Mouse (Mus musculus) adipocyte (in vitro differentiated cells): ENCODE measurements around the gene Mad1l1.

Experiments
- DNase-seq: peaks from one replicate; pipeline ENCODE4 v3.0.0-alpha.2; 2016; ENCODE audit warnings: low spot score

Mad1l1 gene

DNA sequence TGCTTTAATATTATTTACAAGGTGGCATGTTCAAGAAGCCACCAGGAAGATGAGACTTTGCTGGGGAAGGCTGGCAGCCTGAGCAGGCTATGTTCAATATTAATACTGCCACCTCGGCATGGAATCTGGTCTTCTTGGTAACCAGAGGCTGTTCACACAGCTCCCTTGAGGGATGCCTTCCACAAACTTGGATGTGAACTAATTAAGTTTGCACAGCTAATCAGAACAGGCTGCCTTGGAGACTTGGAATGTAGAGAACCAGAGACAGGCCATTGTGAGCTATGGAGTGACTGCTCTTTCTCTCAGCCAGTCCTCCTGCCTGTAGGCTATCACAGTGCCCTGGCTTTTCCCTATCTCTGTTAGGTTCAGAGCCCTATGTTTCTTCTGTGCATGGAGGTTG, 278.4 kb downstream of the Mad1l1 start:
- DNase-seq = no peak

- no peak for DNase-seq
Observed at GRCm38 (mm10) chr5:140042002-140042611, 279.2 kb downstream of the Mad1l1 start.

DNA sequence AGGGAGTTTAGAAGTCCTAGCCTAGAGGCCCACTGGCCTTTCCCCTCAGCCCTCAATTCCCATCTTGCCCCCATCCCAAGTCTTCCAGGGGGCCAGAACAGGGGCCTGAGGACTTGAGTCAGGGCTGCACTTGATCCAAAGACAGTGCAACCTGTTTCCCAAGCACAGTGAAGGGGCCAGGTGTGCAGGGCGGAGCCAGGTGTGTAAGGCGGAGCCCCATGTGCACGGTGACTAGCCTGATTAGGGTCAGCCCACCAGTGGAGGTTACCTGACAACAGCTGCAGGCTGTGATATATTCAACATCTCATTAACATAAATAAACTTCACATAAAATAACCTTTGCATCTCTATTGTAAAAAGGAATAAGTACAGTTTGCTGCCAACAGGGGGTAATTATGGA, 280.3 kb downstream of the Mad1l1 start:
- DNase-seq = no peak

GRCm38 (mm10) chr5:140037587-140038233, 283.6 kb downstream of the Mad1l1 start:
- peak; percentile 17 for DNase-seq

GRCm38 (mm10) chr5:140035641-140036040, 285.7 kb downstream of the Mad1l1 start:
- DNase-seq = no peak

GRCm38 (mm10) chr5:140035025-140035330, 286.4 kb downstream of the Mad1l1 start:
- no peak for DNase-seq

GRCm38 (mm10) chr5:140034300-140035024, 286.9 kb downstream of the Mad1l1 start:
- DNase-seq = no peak

DNA sequence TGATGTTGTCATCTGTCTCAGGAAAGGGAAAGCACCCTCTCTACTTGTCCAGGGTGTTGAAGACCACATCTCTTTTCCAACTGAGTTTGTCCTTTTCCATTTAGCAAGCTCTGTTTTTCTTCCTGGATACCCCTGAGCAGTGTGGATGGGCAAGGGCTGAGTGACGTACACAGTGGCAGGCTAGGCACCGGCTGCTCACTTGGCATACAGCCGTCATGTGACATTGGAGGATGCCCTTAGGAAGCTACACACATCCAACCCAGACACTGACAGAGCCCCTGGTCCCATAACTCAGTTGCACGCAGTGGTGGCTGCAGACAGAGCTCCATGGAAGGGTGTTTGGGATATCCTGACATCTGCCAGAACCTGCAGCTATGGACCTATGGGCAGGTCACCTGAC, 295.0 kb downstream of the Mad1l1 start:
- DNase-seq = no peak

- DNase-seq = no peak
Observed at GRCm38 (mm10) chr5:140025301-140025700, 296.1 kb downstream of the Mad1l1 start.

DNA sequence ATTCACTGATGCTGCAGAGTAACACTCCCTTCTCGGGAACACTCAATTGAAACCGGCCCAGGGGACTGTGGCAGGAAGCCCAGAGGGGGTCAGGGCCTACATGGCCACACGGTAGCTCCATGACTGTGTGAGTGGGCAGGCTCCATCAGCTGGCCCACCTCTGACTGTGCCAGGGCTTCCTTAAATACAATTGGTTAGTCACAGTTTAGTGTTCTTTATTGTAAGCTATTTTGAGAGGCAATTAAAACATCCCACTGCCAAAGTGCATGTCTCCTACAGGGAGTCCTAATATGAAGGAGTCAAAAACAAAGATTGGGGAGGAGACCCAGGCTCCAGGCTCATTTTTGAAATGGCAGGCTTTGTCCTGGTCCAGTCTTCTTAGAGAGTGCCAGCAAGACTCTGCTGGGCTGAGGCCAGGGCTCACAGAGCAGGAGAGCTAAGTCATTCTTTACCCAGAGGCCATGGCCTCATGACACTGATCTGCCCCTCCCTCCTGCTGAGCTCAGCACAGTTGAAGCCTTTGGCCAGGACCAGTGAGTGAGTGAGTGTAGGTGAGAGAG, 297.3 kb downstream of the Mad1l1 start:
- DNase-seq = peak; percentile 92

DNA sequence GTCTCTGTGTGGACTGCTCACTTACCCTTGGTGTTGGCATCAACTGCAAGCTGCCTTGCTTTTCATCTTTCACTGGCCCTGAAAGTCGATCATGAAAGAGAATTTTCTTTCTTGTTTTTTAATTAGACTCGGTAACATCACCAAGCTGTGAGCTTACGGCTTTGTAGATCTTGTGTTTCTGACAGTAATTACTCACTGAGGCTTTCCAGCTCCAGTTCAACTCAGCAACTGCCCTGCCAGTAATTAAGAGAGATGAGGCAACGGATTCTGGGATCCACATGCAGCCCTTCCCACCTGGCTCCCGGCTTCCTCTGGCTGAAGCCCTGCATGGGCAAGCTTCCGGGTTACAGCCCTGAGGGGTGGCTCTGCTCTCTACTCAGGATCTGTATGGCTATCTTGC, 298.5 kb downstream of the Mad1l1 start:
- no peak for DNase-seq

- no peak for DNase-seq
Observed at GRCm38 (mm10) chr5:140021755-140022154, 299.6 kb downstream of the Mad1l1 start.

DNA sequence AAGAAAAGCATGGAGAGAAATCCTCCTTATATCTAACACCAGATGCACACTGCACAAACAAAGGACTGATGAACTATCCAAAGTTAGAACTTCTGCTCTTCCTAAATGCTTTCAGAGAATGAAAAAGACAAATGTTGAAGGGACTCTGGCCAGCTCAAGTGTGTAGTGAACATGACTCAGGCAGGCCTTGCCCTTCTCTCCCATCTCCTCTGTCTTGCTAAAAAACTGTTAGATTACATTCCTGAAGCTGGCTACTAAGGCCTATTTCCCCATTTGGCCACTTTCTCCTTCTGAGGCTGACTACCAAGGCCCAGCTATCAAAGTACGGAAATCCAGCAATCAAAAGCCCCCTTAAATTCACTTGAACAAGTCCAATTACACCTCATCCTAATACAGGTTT, 301.7 kb downstream of the Mad1l1 start:
- no peak for DNase-seq

DNA sequence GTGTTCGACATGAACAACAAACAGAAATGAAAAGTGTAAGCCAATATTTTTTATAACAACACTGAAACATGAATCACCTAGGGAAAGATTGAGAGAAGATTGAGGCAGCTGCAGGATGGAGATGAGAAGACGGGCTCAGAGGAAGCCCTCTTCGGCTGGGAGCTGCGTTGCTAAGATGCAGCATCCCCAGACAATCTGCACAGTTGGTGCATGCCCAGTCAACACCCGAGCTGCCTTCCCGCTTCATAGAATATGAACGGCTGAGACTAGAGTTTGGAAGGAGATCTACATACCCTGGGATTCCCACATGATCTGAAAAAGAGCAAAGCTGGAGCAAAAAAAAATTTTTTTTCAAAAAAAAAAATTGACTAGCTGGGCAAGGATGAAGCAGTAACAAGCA, 302.6 kb downstream of the Mad1l1 start:
- no peak for DNase-seq

DNA sequence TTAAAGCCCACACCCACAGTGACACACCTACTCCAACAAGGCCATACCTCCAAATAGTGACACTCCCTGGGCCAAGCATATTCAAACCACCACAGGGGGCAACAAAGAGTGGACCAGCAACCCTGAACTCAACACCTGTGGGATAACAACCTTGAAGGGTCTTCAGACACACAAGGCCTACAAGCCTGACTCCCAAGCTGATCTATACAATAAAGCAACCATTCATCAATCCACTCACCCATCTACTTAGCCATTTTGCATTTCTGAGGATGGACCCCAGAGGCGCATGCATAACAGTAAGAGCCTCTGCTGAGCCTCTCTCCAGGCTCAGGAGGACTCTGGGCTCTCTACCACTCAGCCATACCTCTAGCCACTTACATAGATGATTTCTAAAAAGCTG, 304.5 kb downstream of the Mad1l1 start:
- DNase-seq = no peak

- DNase-seq = no peak
Observed at GRCm38 (mm10) chr5:140013652-140014051, 307.7 kb downstream of the Mad1l1 start.

DNA sequence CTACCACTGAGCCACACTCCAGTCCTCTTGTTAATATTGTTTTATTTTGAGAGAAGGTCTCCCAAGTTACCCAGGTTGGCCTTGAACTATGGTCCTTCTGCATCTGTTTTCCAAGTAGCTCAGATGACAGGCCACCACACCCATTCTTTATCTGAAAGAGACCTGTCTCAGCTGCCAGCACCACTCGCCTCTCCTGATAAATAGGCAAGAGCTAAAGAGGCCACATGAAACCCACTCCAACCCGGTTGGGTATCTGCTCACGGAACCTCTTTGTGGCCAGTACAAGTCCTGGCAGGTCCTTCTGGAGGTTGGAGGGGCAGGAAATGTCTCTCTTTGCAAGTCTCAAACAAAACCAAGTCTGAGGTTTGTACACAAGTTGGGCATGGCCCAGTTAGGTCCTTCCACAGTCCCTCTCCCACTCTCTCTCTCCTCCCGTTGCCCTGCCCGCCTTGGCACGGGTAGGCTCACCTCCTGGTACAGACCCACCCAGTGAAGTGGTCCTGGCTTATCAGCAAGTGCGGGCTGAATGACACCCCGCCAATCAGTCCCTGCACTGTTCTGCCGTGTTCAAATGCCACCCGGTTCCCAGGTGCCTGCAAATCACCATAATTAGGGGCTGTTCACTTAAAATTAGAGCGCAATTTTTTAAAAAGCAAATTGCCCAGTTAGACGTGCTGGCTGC, 308.9 kb downstream of the Mad1l1 start:
- DNase-seq = no peak

GRCm38 (mm10) chr5:140010405-140010804, 310.9 kb downstream of the Mad1l1 start:
- no peak for DNase-seq

DNA sequence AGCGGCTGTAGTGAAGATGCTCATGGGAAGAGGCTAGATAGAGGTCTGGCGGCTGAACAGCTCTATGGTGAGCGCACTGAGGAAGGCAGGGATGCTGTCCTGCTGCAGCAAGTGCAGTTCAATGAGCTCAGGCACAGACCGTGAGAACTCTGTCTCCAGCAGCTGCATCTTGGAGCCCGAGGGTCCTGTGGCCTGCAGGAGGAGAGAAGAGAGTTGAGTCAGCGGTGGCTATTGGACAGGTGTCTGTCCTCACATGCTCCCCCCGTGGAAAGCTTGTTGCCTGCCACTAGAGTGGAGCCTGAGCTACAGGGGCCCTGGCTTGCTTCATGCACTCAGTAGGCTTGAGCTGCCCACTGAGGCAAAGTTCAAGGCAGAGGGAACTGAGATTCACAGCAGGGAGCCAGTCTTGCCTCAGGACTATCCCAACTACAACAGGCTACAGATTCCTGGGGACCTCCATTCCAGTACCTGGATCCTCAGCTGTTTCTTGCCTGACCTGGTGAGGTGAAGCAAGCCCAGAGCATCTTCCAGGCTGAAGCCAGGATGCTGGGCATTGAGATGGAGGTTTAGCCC, 312.2 kb downstream of the Mad1l1 start:
- peak; percentile 62 for DNase-seq

DNA sequence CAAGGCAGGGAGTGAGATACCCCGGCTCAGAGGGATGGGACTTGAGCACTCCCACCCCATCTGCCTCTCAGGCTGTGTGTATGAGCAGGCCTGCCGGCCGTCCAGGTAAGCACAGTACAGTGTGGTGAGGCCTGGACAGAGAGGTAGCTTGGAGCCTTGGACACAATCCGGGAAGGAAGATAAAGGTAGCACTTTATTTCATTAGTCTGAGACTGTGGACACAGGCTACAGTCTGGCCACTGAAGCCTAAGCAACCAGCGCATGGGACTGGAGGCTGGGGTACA, 312.9 kb downstream of the Mad1l1 start:
- DNase-seq = no peak

GRCm38 (mm10) chr5:140007656-140008522, 313.5 kb downstream of the Mad1l1 start:
- no peak for DNase-seq

DNA sequence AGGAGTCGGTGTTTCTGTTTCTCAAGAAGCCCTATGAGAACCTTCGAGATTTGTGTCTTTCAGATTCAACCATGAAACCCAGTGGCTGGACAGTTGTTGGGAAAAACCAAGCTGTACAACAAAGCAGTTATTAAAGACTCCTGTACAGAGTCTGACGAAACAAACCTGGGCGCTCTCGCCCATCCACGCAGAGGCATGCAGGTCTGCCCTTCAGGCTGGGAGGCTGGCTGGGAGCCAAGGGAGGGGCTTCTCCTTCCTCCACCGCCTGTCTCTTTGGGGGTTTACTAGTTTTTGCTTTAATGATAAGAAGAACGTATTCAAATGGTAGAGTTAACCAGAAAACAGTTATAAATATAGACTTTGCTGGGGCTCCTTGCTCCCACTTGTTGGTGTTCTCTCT, 314.5 kb downstream of the Mad1l1 start:
- no peak for DNase-seq
